Mouse (Mus musculus): ENCODE measurements around the gene Adm. TPM values are rescaled to one million over a fixed set of nuclear protein-coding genes. Genes with fewer than 3 reads are reported as not detected.

Gene Adm
- 1.4 and 1.8 TPM in 2 replicates for polyA plus RNA-seq (2012; rRNA removed)

DNA sequence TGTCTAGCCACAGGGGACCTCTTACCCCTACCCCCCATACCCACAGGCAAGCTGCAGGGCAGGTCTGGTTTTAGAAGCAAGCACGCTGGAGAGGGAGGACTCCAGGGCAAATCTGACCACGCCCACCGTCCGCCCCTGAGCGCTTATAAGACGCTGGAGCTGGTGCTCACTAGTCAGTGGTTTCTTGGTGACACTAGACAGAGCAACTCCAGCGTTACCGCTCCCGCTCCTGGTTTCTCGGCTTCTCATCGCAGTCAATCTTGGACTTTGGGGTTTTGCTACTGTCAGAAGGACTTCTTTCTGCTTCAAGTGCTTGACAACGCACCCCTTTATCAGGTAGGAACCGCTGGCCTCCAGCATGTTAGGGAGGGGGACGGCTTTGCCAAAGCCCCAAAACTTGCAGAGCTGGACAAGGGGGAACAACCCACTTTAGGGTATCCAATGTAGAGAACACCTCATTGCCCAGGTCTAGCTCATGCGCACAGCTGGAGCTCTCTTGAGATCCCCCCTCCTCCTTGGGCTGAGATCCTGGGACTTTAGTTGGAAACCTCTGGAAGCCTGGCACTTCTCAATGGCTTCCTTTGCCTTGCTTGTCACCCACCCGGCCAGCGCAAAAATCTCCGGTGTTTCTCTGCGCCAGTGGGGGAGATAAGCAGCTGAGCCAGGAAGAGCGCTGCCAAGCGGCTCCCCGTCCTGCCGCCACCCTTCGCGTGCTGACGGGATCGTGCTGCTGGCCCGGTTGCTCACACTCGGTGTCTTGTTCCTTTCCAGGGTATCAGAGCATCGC lies at the start of gene Adm:
Adm (plus strand) TSS at position 176 of the 787 bp plus-strand sequence.

DNA sequence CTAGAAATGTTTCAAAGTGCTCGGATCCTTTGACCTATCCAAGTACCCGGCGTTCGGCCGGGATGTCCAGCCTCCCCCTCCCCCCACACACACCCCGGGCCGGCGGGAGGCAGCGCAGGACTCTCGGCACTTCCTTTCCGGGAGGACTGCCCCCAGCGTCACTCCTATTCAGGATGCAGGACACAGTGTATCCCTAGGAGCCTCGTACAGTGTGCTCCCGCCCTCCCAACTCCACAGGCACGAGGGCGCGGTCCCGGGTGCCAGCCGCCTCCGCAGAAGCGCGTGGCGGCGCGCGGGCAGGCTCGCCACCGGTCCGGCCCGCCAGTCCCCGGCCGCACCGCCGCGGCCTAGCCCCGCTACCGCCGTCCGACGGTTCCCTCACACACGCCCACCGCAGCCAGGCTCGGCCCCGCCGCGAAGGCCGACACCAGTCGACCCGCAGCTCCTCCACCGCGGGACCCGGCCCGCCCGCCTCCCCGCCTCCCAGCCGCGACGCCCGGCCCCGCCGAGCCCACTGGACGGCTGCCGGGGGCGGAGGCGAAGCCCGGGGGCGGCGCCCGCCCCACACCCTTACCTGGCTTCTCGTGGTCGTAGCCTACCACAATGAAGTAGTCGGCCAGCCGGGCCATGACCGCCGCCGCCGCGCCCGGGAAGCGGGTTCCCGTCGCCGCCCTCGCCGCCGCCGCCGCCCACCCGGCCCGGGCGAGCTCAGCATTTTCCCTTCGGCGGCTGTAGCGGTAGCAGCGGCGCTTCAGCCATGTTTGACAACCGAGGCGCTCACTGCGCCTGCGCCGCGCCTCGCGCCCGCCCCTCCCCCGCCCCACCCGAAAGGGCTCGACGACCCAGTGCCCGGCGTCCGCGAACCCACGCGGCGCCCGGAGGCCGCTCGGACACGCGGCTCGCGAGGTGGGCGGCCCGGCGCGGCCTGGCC lies 13.1 kb upstream of the Adm start, which contains the start of gene Sbf2:
Sbf2 (minus strand) TSS at position 790 of the 931 bp plus-strand sequence.

Other genes starting within 250 kb of the Adm start
- 2.8 and 3.4 TPM in 2 replicates for gene Sbf2, start 12.7 kb upstream of the Adm start, polyA plus RNA-seq (2012; rRNA removed)
- gene Ampd3, start 140.5 kb downstream of the Adm start, polyA plus RNA-seq (2012; rRNA removed): 19.9 and 24.1 TPM in 2 replicates
- 17.2 and 18.0 TPM in 2 replicates for gene Rnf141, start 216.8 kb downstream of the Adm start, polyA plus RNA-seq (2012; rRNA removed)
- 12.9 and 19.4 TPM in 2 replicates for gene Lyve1, start 235.6 kb downstream of the Adm start, polyA plus RNA-seq (2012; rRNA removed)

All from liver, embryonic 14 days (tissue).